Mouse (Mus musculus): Measurements from ENCODE around the gene Cdk15. TPM values are rescaled to one million over a fixed set of nuclear protein-coding genes. Genes with fewer than 3 reads are reported as not detected.

Cdk15 gene
- total RNA-seq (2021): under 1 TPM; 0.42 to 0.53 TPM
- long read RNA-seq: 0 reads

DNA sequence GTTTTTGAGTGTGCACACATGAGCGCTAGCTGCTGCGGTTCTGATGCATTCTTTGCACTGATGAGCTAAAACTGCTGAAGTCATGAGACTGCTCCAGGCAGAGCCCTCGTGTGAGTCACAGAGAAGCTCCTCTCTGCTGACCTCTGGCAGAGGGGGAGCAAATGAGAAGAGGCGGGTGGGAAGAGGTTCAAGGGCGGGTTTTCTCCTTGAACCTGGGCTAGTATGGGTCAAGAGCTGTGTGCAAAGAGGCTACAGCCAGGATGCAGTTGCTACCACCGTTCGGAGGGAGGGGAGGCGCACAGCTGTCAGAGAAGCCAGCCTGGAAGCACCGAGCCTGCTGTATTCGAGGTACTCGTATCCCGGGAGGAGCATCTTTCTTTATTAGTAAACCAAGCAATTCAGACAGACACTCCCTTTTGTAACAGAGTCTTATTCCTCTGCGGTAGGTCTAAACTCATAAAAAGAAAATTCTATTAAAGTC, at the start of gene Cdk15:
Cdk15 (plus strand) TSS at position 156 of the 481 bp plus-strand sequence.
- no peak for DNase-seq (ENCODE audit: low spot score in 2 of 2)

- no peak for DNase-seq (ENCODE audit: low spot score in 2 of 2)
Measured at GRCm38 (mm10) chr1:59208331-59208730, 48.4 kb upstream of the Cdk15 start.

DNA sequence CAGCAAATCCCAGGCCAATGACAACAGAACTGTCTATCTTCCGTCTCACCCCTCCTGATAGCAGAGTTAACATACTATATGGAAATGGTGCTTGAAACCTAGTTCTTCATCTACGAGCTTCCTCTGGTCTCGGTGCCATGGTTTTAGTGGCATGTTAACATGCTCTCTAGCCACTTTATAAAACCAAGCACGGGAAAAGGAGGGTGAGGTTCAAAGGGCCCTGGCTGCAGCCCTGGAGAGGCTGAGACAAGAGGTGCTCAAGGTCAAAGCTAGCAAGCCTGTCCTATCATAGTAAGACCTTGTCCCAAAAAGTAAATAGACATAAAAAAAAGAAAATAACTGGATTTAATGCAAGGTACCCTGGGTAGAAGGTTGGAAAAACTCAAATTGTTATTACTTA, 45.1 kb upstream of the Cdk15 start:
- DNase-seq (ENCODE audit: low spot score in 2 of 2): no peak

DNA sequence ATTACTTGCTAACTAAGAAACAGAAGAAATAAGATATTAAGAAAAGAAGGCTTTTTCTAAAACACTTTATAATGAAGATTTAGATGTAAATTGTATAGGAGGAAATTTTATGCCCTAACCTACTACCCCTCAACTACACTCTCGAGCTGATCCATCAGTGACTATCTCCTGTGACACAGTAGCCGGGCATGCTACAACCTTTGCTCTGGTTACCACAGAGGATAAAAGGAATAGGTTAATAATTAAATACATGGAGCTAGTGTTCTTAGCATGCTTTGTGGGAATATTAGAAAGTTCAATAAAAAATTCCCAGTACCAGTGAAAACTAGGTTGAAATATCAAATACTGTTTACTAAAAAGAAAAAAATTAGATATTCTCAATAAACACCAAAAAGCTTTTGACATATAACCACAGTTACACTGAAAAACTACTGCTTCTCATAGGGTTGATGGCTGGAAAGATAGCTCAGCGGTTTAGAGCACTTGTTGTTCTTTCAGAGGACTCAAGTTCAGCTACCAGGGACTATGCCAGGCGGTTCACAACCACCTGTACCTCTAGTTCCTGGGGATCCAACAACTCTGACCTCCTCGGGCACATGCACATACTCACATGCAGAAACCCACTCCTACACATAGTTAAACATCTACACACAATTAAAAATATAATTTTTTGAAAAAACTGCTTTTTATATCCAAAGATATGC, 44.5 kb upstream of the Cdk15 start:
- no peak for DNase-seq (ENCODE audit: low spot score in 2 of 2)

GRCm38 (mm10) chr1:59212951-59213350, 43.8 kb upstream of the Cdk15 start:
- no peak for DNase-seq (ENCODE audit: low spot score in 2 of 2)

- DNase-seq (ENCODE audit: low spot score in 2 of 2): peak in 1 of 2 experiments; percentile 21
Measured at GRCm38 (mm10) chr1:59215446-59215845, 41.3 kb upstream of the Cdk15 start.

GRCm38 (mm10) chr1:59220371-59220770, 36.3 kb upstream of the Cdk15 start:
- DNase-seq (ENCODE audit: low spot score in 2 of 2): no peak

- no peak for DNase-seq (ENCODE audit: low spot score in 2 of 2)
Measured at GRCm38 (mm10) chr1:59221591-59221990, 35.1 kb upstream of the Cdk15 start.

DNA sequence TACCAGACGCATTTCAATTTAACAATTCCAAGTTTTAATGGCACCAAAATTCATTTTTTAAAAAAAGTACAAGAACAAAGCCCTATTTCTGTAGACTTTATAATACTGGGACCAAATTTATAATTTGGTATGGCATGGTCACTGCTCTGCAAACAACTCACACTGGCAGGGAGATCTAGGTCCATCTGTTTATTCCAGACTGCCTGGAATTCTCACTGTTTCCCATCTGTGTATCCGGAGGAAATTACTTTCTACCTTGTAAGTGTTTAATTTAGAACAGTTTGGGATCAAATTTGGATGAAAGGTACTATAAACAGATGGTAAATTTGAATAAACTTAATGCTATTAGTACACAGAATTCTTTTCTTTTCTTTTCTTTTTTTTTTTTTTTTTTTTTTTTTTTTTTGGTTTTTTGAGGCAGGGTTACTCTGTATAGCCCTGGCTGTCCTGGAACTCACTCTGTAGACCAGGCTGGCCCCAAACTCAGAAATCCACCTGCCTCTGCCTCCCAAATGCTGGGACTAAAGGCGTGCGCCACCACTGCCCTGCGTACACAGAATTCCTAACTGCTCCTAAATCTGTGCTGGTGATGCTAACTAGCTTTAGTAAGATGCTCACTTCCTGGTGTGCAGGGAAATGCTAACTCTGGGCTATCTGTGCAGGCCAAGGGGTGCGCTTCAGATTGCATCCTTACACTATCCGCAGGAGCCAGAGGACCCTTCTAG, 34.4 kb upstream of the Cdk15 start:
- no peak for DNase-seq (ENCODE audit: low spot score in 2 of 2)

DNA sequence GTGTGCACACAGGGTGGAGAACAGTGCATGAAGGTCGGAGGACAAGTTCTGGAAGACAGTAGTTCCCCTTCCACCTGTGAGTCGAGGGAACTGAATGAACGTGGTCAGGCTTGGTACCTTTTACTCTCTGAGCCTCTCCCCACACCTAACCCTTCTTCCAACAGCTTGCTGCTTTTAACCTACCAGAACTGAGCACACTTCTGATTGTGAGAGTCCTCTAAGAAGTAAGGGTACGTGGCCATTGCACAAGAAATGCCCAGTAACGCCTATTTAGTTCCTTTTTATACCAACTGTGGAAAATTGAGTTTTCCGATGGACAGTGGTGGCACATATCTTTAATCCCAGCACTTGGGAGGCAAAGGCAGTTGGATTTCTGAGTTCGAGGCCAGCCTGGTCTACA, 28.2 kb upstream of the Cdk15 start:
- DNase-seq (ENCODE audit: low spot score in 2 of 2): no peak

DNA sequence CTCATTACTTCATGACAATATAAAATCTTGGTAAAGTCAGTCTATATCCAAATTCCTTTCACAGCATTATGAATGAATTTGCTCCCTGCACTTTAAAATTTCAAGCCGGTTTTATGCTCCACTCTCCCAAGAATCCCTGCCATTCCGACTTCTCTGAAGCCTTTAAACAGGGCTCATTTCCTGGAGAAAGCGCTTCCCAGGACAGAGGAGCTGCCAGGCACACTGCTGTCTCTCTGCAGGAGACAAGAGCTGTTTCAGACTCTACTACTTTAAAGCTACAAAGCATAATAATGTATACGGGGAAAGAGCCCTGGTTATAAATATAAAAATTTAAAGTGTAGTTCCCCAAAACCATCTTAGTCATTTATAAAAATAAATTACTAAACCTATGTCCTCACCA, 27.5 kb upstream of the Cdk15 start:
- DNase-seq (ENCODE audit: low spot score in 2 of 2): no peak

GRCm38 (mm10) chr1:59236856-59237441, 19.8 kb upstream of the Cdk15 start, which contains the start of gene Als2:
Gene Als2 (minus strand): TSS chr1:59237231.
- peak; percentile 97 to 100 for DNase-seq (ENCODE audit: low spot score in 2 of 2)

- peak; percentile 42 to 84 for DNase-seq (ENCODE audit: low spot score in 2 of 2)
Measured at GRCm38 (mm10) chr1:59237614-59238211, 19.0 kb upstream of the Cdk15 start.

- DNase-seq (ENCODE audit: low spot score in 2 of 2): no peak
Measured at GRCm38 (mm10) chr1:59243770-59244169, 12.9 kb upstream of the Cdk15 start.

DNA sequence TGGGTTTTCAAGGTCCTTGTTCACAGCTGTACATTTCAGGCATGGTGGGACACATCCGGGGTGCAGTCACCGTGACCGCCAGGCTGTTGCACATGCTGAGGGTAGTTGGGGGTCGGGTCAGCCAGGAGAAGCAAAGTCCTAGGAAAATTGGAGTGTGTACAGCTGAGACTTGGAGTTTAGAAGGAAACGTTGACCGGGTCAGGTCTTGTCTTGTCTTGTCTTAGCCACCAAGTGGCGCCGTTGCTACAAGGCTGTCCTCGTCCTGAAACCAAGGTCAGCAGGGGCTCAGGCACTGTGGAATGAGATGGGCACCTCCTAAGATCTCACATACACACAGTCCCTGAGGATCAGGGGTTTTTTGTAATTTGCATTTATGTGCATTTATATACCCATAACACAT, 9.1 kb upstream of the Cdk15 start:
- peak in 1 of 2 experiments; percentile 52 for DNase-seq (ENCODE audit: low spot score in 2 of 2)

- no peak for DNase-seq (ENCODE audit: low spot score in 2 of 2)
Measured at GRCm38 (mm10) chr1:59252762-59253161, 3.9 kb upstream of the Cdk15 start.

GRCm38 (mm10) chr1:59253301-59253909, 3.3 kb upstream of the Cdk15 start:
- DNase-seq (ENCODE audit: low spot score in 2 of 2): no peak

DNA sequence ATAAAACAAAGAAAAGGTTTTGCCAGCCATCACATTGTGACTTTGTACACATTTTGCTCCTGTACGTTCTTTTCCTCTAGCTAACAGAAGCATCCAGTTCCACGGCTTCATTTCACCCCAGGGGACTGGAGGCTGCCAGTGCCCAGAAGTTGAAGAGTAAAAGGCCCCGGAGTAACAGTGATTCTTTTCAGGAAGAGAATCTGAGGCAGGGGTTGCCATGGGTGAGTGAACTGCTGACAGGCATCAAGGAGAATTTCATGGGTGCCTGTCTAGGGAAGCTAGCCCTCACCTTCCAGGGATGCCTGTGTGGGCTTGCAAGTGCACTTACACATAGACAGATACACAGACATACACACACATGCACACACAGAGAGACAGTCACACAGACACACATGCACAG, 1.0 kb downstream of the Cdk15 start:
- no peak for DNase-seq (ENCODE audit: low spot score in 2 of 2)

GRCm38 (mm10) chr1:59268931-59269330, 12.2 kb downstream of the Cdk15 start:
- DNase-seq (ENCODE audit: low spot score in 2 of 2): no peak

DNA sequence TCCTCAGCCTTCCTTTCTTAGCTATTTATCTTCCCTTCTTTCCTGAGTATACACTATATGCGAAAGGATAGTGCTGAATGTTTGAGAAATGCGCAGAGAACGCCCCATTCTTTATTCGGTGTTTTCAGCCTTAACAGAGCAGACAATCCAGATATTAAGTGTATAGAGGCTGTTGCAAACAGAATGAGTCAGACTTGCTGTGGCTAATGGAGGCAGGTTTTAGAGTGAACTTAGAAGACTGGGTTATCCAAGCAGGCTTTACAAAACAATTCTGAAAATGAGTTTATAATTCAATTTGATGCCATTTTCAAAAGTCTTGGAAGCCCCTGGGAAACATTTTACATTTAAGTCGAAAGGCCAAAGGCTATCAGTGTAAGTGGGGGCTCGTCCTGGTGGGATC, 12.8 kb downstream of the Cdk15 start:
- DNase-seq (ENCODE audit: low spot score in 2 of 2): no peak

DNA sequence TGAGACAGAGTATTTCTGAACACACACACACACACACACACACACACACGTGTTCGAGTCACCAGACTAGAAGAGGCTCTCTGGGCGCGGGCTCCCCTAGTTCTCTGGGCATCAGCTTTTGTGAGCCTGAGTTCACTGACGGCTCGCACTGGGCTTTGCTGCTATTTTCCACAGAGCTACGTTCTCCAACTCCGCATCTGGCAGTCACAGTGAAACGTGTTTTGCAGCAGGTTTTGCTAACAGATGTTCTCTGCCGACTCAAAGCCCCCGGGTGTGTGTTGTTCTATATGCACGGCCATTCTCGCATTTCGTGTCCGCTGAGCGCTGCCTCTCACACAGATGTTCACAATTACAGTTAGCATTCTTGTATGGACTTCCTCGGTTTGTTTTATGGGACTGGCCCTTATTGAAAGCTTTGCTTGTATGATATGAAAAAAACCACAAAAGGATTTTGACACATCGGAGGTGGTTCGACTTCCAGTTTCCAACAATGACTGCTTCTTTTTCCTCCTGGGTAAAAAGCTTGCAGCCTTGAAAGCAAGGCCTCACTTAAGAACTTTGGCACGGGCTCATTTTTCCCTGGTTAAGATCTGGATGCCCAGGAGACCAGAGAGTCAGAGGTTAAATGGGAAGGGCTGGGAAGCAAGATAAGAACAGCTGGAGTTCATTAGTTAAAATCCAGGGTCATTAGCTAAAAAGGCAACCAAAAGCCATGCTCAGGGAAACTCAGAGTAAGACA, 13.4 kb downstream of the Cdk15 start:
- DNase-seq (ENCODE audit: low spot score in 2 of 2): no peak
